9 mouse cellular contexts compared by ENCODE assay signal in genomic region chr11:116531371-116532191, GRCm38 (mm10). TPM values are rescaled to one million over a fixed set of nuclear protein-coding genes. Genes with fewer than 3 reads are reported as not detected.
DNase-seq lines count a peak whose midpoint lies in the region; ATAC-seq and TF ChIP-seq lines count a peak whose summit lies in the region.
"Had no signal": no experiment of that assay in that cellular context is flagged by ENCODE, and none has a peak within 500 bp of the region (broad histone marks: within the 10 kb centered on the region; RNA-seq: fewer than 3 reads in every experiment).

No protein-coding gene starts in this region.

- no peak for ATAC-seq in lung, embryonic 14.5 days (ENCODE audit: insufficient read depth)
- ATAC-seq in embryonic facial prominence, embryonic 13.5 days (ENCODE audit: insufficient number of reproducible peaks, insufficient read depth, low FRiP score, low TSS enrichment, low read depth): no peak
- ATAC-seq in intestine, embryonic 14.5 days (replicated peaks; ENCODE audit: low FRiP score, low TSS enrichment, low read depth): no peak
- no peak; the same call in 1 of the 2 replicates for ATAC-seq in midbrain, embryonic 11.5 days (ENCODE audit: low FRiP score)

- H3K4me2 ChIP-seq in lung, embryonic 14.5 days: peak overlapping the region; percentile 99
- peak overlapping the region; percentile 98 for H3K4me2 ChIP-seq in embryonic facial prominence, embryonic 13.5 days
- H3K4me2 ChIP-seq in intestine, embryonic 14.5 days (ENCODE audit: low read length): peak overlapping the region; percentile 98
- H3K4me2 ChIP-seq in midbrain, embryonic 11.5 days: peak overlapping the region; percentile 87

- peaks cover 13% of the 10 kb centered on the region for H3K4me1 ChIP-seq in lung, embryonic 14.5 days (ENCODE audit: insufficient read depth)
- H3K4me1 ChIP-seq in embryonic facial prominence, embryonic 13.5 days: peaks cover 44% of the 10 kb centered on the region
- H3K4me1 ChIP-seq in intestine, embryonic 14.5 days (replicated peaks; ENCODE audit: control insufficient read depth, insufficient read depth, low read length): peaks cover 23% of the 10 kb centered on the region
- H3K4me1 ChIP-seq in midbrain, embryonic 11.5 days (ENCODE audit: control insufficient read depth, insufficient read depth, low read length): peaks cover 36% of the 10 kb centered on the region

- DNase-seq in lung, embryonic 14.5 days: peak; percentile 34
- DNase-seq in lung, postnatal 10 days: no peak
- peak; percentile 70 for DNase-seq in intestine, embryonic 14.5 days (ENCODE audit: low spot score)
- DNase-seq in midbrain, embryonic 11.5 days (ENCODE audit: low spot score, missing footprints): peak; percentile 95
- DNase-seq in frontal cortex, postnatal 14 days (ENCODE audit: low spot score in 2 of 2): no peak
- DNase-seq in thymus, postnatal 36 days: no peak
- DNase-seq in layer of hippocampus, postnatal 10 days (ENCODE audit: low spot score in 2 of 2): no peak

- H3K27me3 ChIP-seq in lung, embryonic 14.5 days (ENCODE audit: insufficient read depth, low read length): peaks cover 40% of the 10 kb centered on the region
- H3K27me3 ChIP-seq in embryonic facial prominence, embryonic 13.5 days: peaks cover 53% of the 10 kb centered on the region
- peaks cover 45% of the 10 kb centered on the region for H3K27me3 ChIP-seq in intestine, embryonic 14.5 days (replicated peaks; ENCODE audit: control insufficient read depth, insufficient read depth, low read length)
- H3K27me3 ChIP-seq in midbrain, embryonic 11.5 days (ENCODE audit: control insufficient read depth, insufficient read depth, low read length): peaks cover 37% of the 10 kb centered on the region

- peak overlapping the region; percentile 55 for H3K4me3 ChIP-seq in lung, embryonic 14.5 days (ENCODE audit: low read depth, low read length)
- peak overlapping the region; percentile 57 for H3K4me3 ChIP-seq in embryonic facial prominence, embryonic 13.5 days
- peak overlapping the region; percentile 49 for H3K4me3 ChIP-seq in intestine, embryonic 14.5 days (ENCODE audit: low read depth, low read length)
- H3K4me3 ChIP-seq in midbrain, embryonic 11.5 days (ENCODE audit: low read depth, low read length): peak overlapping the region; percentile 48

- peak overlapping the region; percentile 46 for H3K9ac ChIP-seq in lung, embryonic 14.5 days
- peak overlapping the region; percentile 68 for H3K9ac ChIP-seq in embryonic facial prominence, embryonic 13.5 days
- peak overlapping the region; percentile 34 for H3K9ac ChIP-seq in intestine, embryonic 14.5 days (ENCODE audit: low read length)
- H3K9ac ChIP-seq in midbrain, embryonic 11.5 days (ENCODE audit: low read length): peak overlapping the region; percentile 59

- H3K9me3 ChIP-seq in lung, embryonic 14.5 days (ENCODE audit: low read depth, low read length): no peaks in the 10 kb centered on the region
- H3K9me3 ChIP-seq in embryonic facial prominence, embryonic 13.5 days: no peaks in the 10 kb centered on the region
- no peaks in the 10 kb centered on the region for H3K9me3 ChIP-seq in intestine, embryonic 14.5 days (ENCODE audit: control insufficient read depth, low read length)
- H3K9me3 ChIP-seq in midbrain, embryonic 11.5 days (ENCODE audit: control insufficient read depth, low read length): no peaks in the 10 kb centered on the region

- 2% methylated on average over 48 of the region's 48 CpGs for WGBS in lung, embryonic 14.5 days
- 2% methylated on average over 48 of the region's 48 CpGs for WGBS in embryonic facial prominence, embryonic 13.5 days
- 2% methylated on average over 48 of the region's 48 CpGs for WGBS in intestine, embryonic 14.5 days
- WGBS in midbrain, embryonic 11.5 days: 1% methylated on average over 48 of the region's 48 CpGs

- H3K27ac ChIP-seq in lung, embryonic 14.5 days (ENCODE audit: low read depth): 0 out of 2 replicates have a peak overlapping the region, but pooled peaks have one; percentile 68
- H3K27ac ChIP-seq in embryonic facial prominence, embryonic 13.5 days: no peak overlapping the region
- H3K27ac ChIP-seq in intestine, embryonic 14.5 days (ENCODE audit: low read depth): no peak overlapping the region
- H3K27ac ChIP-seq in midbrain, embryonic 11.5 days (ENCODE audit: low read depth, low read length): no peak overlapping the region; the same call in 1 of the 2 replicates

- TF ChIP-seq CTCF in lung, embryonic 14.5 days (IDR thresholded peaks at IDR 0.05; ENCODE audit: low read depth): no peak

- H3K36me3 ChIP-seq in lung, embryonic 14.5 days (ENCODE audit: insufficient read depth): no peaks in the 10 kb centered on the region
- no peaks in the 10 kb centered on the region for H3K36me3 ChIP-seq in embryonic facial prominence, embryonic 13.5 days
- no peaks in the 10 kb centered on the region for H3K36me3 ChIP-seq in intestine, embryonic 14.5 days (ENCODE audit: control insufficient read depth, insufficient read depth, low read length)
- no peaks in the 10 kb centered on the region for H3K36me3 ChIP-seq in midbrain, embryonic 11.5 days (ENCODE audit: control insufficient read depth, insufficient read depth, low read length)

RNA-seq across cellular contexts. Expression of gene Sphk1, which starts 0.9 kb away (rescaled TPM):
- polyA plus RNA-seq in lung, embryonic 14.5 days (2014; fragmentation: Nextera tagmentation; extraction: Ambion mirVana): 4.0 and 5.5 TPM in 2 replicates
- 5.0 and 6.1 TPM in 2 replicates for polyA plus RNA-seq in embryonic facial prominence, embryonic 13.5 days (2015; fragmentation: Nextera tagmentation; extraction: Ambion mirVana)
- polyA plus RNA-seq in intestine, embryonic 14.5 days (2014; fragmentation: Nextera tagmentation; extraction: Ambion mirVana): 2.1 and 4.5 TPM in 2 replicates
- polyA plus RNA-seq in midbrain, embryonic 11.5 days (2014; fragmentation: Nextera tagmentation; extraction: Ambion mirVana): 7.1 and 8.3 TPM in 2 replicates
- total RNA-seq in layer of hippocampus, postnatal 10 days (2021): 1 to 10 TPM; 1.7 to 2.1 TPM

RNA-seq across cellular contexts. Expression of gene Prpsap1, which starts 37.6 kb away (rescaled TPM):
- polyA plus RNA-seq in lung, embryonic 14.5 days (2014; fragmentation: Nextera tagmentation; extraction: Ambion mirVana): 191 and 206 TPM in 2 replicates
- 186 and 193 TPM in 2 replicates for polyA plus RNA-seq in embryonic facial prominence, embryonic 13.5 days (2015; fragmentation: Nextera tagmentation; extraction: Ambion mirVana)
- polyA plus RNA-seq in intestine, embryonic 14.5 days (2014; fragmentation: Nextera tagmentation; extraction: Ambion mirVana): 207 and 208 TPM in 2 replicates
- polyA plus RNA-seq in midbrain, embryonic 11.5 days (2014; fragmentation: Nextera tagmentation; extraction: Ambion mirVana): 173 and 183 TPM in 2 replicates
- 10 to 100 TPM; 89.8 to 90.7 TPM for total RNA-seq in layer of hippocampus, postnatal 10 days (2021)

RNA-seq across cellular contexts. Expression of gene Ube2o, which starts 49.7 kb away (rescaled TPM):
- 17.4 and 22.8 TPM in 2 replicates for polyA plus RNA-seq in lung, embryonic 14.5 days (2014; fragmentation: Nextera tagmentation; extraction: Ambion mirVana)
- polyA plus RNA-seq in embryonic facial prominence, embryonic 13.5 days (2015; fragmentation: Nextera tagmentation; extraction: Ambion mirVana): 9.7 and 11.5 TPM in 2 replicates
- 9.7 and 9.8 TPM in 2 replicates for polyA plus RNA-seq in intestine, embryonic 14.5 days (2014; fragmentation: Nextera tagmentation; extraction: Ambion mirVana)
- 13.6 and 18.7 TPM in 2 replicates for polyA plus RNA-seq in midbrain, embryonic 11.5 days (2014; fragmentation: Nextera tagmentation; extraction: Ambion mirVana)
- total RNA-seq in layer of hippocampus, postnatal 10 days (2021): 100 to 1,000 TPM; 115 to 118 TPM

RNA-seq across cellular contexts. Expression of gene Aanat, which starts 54.7 kb away (rescaled TPM):
- not detected in 2 replicates for polyA plus RNA-seq in lung, embryonic 14.5 days (2014; fragmentation: Nextera tagmentation; extraction: Ambion mirVana)
- not detected in 2 replicates for polyA plus RNA-seq in embryonic facial prominence, embryonic 13.5 days (2015; fragmentation: Nextera tagmentation; extraction: Ambion mirVana)
- not detected in 2 replicates for polyA plus RNA-seq in intestine, embryonic 14.5 days (2014; fragmentation: Nextera tagmentation; extraction: Ambion mirVana)
- not detected in 2 replicates for polyA plus RNA-seq in midbrain, embryonic 11.5 days (2014; fragmentation: Nextera tagmentation; extraction: Ambion mirVana)
- total RNA-seq in layer of hippocampus, postnatal 10 days (2021): under 1 TPM in 1 of 2 experiments, not detected in 1; 0.34 TPM
- polyA plus RNA-seq: spleen, adult 2 months had no signal

Comparison
In these comparisons a context has a peak if more than half of its experiments do, and no peak if none do; other contexts are left out.
1. DNase-seq: peak in lung, embryonic 14.5 days (single experiment), intestine, embryonic 14.5 days (single experiment) and midbrain, embryonic 11.5 days (single experiment); none in lung, postnatal 10 days (single experiment), frontal cortex, postnatal 14 days (0 of 2), thymus, postnatal 36 days (0 of 2) and layer of hippocampus, postnatal 10 days (0 of 2).
2. Peak in every context shown above with its lines, with median percentiles within 50 percentile points of each other: H3K4me2 ChIP-seq, H3K4me3 ChIP-seq and H3K9ac ChIP-seq.